Mouse (Mus musculus) lung, postnatal 36 days (tissue): ENCODE results near the gene Gm20715.
"Not testable (repeated sequence)": the region's sequence is repeated elsewhere in the genome, so short reads cannot be mapped to it uniquely, and the experiment has no call there.

Experiments used
- DNase-seq: peaks from one replicate; pipeline ENCODE4 v3.0.0; 2022; ENCODE audit warnings: mixed read lengths

The Gm20715 gene

GRCm38 (mm10) chr7:6410043-6410442, at the start of gene Gm20715:
Gene Gm20715 (plus strand): TSS chr7:6410277.
- DNase-seq, result peak; percentile 98

- no peak for DNase-seq
These were observed 49.5 kb upstream of the Gm20715 start for GRCm38 (mm10) chr7:6360477-6361060.

- DNase-seq, result no peak
These were observed 48.3 kb upstream of the Gm20715 start for GRCm38 (mm10) chr7:6361756-6362155.

- peak; percentile 100 for DNase-seq
These were observed 47.6 kb upstream of the Gm20715 start for GRCm38 (mm10) chr7:6362268-6363046.

- DNase-seq, result peak; percentile 90
These were observed 47.0 kb upstream of the Gm20715 start, which contains the start of gene Zfp78 for GRCm38 (mm10) chr7:6363047-6363488. Gene Zfp78 (plus strand): TSS chr7:6363280.

GRCm38 (mm10) chr7:6364761-6365160, 45.3 kb upstream of the Gm20715 start:
- DNase-seq, result no peak

GRCm38 (mm10) chr7:6367185-6367584, 42.9 kb upstream of the Gm20715 start:
- no peak for DNase-seq

GRCm38 (mm10) chr7:6368146-6368545, 41.9 kb upstream of the Gm20715 start:
- DNase-seq, result not testable (repeated sequence)

GRCm38 (mm10) chr7:6369460-6369859, 40.6 kb upstream of the Gm20715 start:
- DNase-seq, result no peak

GRCm38 (mm10) chr7:6372993-6373392, 37.1 kb upstream of the Gm20715 start:
- no peak for DNase-seq

- no peak for DNase-seq
These were observed 31.6 kb upstream of the Gm20715 start for GRCm38 (mm10) chr7:6378441-6378840.

GRCm38 (mm10) chr7:6381431-6381830, 28.6 kb upstream of the Gm20715 start:
- no peak for DNase-seq

- peak; percentile 95 for DNase-seq
These were observed 27.0 kb upstream of the Gm20715 start, which contains the start of gene Zfp28 for GRCm38 (mm10) chr7:6383044-6383455. Gene Zfp28 (plus strand): TSS chr7:6383295.

GRCm38 (mm10) chr7:6384011-6384410, 26.1 kb upstream of the Gm20715 start:
- DNase-seq, result no peak

- peak; percentile 53 for DNase-seq
These were observed 23.1 kb upstream of the Gm20715 start for GRCm38 (mm10) chr7:6386995-6387394.

- DNase-seq, result no peak
These were observed 21.1 kb upstream of the Gm20715 start for GRCm38 (mm10) chr7:6388971-6389370.

GRCm38 (mm10) chr7:6389449-6389848, 20.6 kb upstream of the Gm20715 start:
- DNase-seq, result no peak

- DNase-seq, result peak; percentile 50
These were observed 11.8 kb upstream of the Gm20715 start, which contains the start of gene Smim17 for GRCm38 (mm10) chr7:6397996-6398975. Gene Smim17 (plus strand): TSS chr7:6398715.

GRCm38 (mm10) chr7:6414626-6415441, 4.8 kb downstream of the Gm20715 start:
- DNase-seq, result no peak

- DNase-seq, result no peak
These were observed 5.3 kb downstream of the Gm20715 start for GRCm38 (mm10) chr7:6415442-6415787.

- DNase-seq, result no peak
These were observed 9.8 kb downstream of the Gm20715 start for GRCm38 (mm10) chr7:6419894-6420293.

- no peak for DNase-seq
These were observed 19.3 kb downstream of the Gm20715 start for GRCm38 (mm10) chr7:6429381-6429780.
